Mouse (Mus musculus): ENCODE measurements around the gene Poln.

- no peak for TF ChIP-seq CTCF (IDR thresholded peaks at IDR 0.05; ENCODE audit: extremely low read depth, insufficient read depth, insufficient read length, insufficient replicate concordance)
- no peak for TF ChIP-seq POLR2A (IDR thresholded peaks at IDR 0.05; ENCODE audit: low read depth, low read length)
Measured at GRCm38 (mm10) chr5:34147554-34147953, 21.7 kb downstream of the Poln start.
